Mouse (Mus musculus) lung, postnatal 36 days (tissue): ENCODE measurements around the gene Epc2.
A peak's percentile ranks its signal among the peaks of the same experiment; 100 is the strongest.

ENCODE experiments used
- DNase-seq: peaks from one replicate; pipeline ENCODE4 v3.0.0; 2022; ENCODE audit warnings: mixed read lengths

Gene Epc2

GRCm38 (mm10) chr2:49572111-49572642 is 120.9 kb downstream of the Epc2 start:
- DNase-seq: no peak

GRCm38 (mm10) chr2:49572684-49573083 is 121.4 kb downstream of the Epc2 start:
- no peak for DNase-seq

- DNase-seq: no peak
Measured at GRCm38 (mm10) chr2:49573282-49573681, 122.0 kb downstream of the Epc2 start.

- no peak for DNase-seq
Measured at GRCm38 (mm10) chr2:49580585-49580984, 129.3 kb downstream of the Epc2 start.

- DNase-seq: no peak
Measured at GRCm38 (mm10) chr2:49582546-49582945, 131.3 kb downstream of the Epc2 start.

GRCm38 (mm10) chr2:49583311-49583710 is 132.0 kb downstream of the Epc2 start:
- no peak for DNase-seq

GRCm38 (mm10) chr2:49590450-49590849 is 139.2 kb downstream of the Epc2 start:
- no peak for DNase-seq

GRCm38 (mm10) chr2:49592926-49593325 is 141.6 kb downstream of the Epc2 start:
- DNase-seq: no peak

GRCm38 (mm10) chr2:49594886-49595285 is 143.6 kb downstream of the Epc2 start:
- peak; percentile 15 for DNase-seq

GRCm38 (mm10) chr2:49596318-49596717 is 145.0 kb downstream of the Epc2 start:
- no peak for DNase-seq

GRCm38 (mm10) chr2:49600021-49600681 is 148.9 kb downstream of the Epc2 start:
- DNase-seq: peak; percentile 12
